Mouse (Mus musculus): ENCODE data around the gene Lrfn3.
A peak's percentile ranks its signal among the peaks of the same experiment; 100 is the strongest.

Lrfn3 gene

DNA sequence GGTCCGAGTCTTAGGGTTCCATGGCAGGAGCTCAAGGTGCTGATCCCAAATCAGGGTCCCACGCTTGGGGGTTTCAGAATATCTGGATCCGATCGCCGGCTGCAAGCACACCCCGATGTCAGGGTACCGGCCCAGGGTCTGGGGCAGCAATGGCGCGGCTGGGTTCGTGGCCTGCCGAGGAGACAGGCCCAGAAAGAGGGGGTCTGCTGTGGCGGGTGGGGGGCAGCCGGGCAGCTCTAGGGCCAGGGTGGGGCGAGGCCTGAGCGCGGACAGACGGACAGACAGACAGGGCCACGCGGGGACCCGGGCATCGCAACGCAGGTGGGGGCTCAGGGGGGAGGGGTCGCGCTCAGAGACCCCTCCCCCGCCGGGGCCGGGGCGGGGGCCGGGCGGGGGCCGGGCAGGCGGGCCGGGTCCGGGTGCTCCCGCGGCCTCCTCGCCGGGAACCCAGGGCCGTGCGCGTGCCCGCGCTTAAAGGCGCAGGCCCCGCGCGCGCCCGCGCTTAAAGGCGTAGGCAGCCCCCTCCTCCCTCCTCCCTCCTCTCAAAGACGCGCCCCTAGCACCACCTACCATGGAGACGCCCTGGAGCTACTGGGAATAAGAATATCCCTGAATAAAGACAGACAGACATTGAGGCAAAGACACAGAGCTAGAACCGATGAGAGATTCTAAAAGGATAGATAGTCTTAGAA, at the start of gene Lrfn3:
Gene Lrfn3, minus strand, starts transcription at position 121 of the 692 bp plus-strand sequence.
- peak in 1 of 2 experiments; percentile 33 for DNase-seq

GRCm38 (mm10) chr7:30411023-30411422, 48.5 kb upstream of the Lrfn3 start:
- DNase-seq: no peak

GRCm38 (mm10) chr7:30409789-30410188, 47.2 kb upstream of the Lrfn3 start:
- DNase-seq: no peak

GRCm38 (mm10) chr7:30408639-30409038, 46.1 kb upstream of the Lrfn3 start:
- no peak for DNase-seq

- DNase-seq: no peak
These were observed 39.8 kb upstream of the Lrfn3 start for GRCm38 (mm10) chr7:30402343-30402742.

GRCm38 (mm10) chr7:30399671-30400070, 37.1 kb upstream of the Lrfn3 start:
- no peak for DNase-seq

DNA sequence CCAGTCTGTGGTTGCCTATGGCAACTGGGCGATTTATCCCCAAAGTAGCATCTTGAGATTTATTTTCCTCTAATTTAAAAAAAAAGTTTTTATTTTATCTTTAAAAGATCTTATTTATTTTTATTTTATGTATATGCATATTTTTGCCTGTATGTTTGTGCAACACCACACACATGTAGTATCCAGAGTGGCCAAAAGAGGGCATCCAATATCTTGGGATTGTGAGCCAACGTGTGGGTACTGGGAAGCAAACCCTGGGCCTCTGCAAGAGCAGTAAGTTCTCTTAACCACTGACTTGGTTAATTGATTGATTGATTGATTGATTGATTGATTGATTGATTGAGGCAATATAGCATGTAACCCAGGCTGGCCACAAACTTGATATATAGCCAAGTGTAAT, 32.3 kb upstream of the Lrfn3 start:
- peak in 1 of 2 experiments; percentile 9 for DNase-seq

DNA sequence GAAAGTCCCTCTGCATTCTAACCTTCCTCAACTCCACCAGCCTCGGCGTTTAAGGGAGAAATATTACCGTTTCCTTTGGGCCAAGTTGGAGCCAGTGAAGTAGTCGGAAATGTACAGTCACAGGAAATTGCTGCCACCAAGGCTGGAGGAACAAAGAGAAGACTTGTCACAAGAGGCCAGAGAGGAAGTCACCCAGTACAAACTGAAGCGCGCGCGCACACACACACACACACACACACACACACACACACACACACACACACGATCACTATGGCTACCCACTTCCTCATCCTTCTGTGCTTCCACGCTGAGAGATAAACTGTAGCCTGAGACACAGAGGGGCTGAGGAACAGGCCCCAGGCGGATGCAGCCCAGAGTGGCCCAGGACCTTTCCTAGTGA, 31.8 kb upstream of the Lrfn3 start:
- DNase-seq: peak; percentile 54 to 62

GRCm38 (mm10) chr7:30393631-30394030, 31.1 kb upstream of the Lrfn3 start:
- DNase-seq: no peak

DNA sequence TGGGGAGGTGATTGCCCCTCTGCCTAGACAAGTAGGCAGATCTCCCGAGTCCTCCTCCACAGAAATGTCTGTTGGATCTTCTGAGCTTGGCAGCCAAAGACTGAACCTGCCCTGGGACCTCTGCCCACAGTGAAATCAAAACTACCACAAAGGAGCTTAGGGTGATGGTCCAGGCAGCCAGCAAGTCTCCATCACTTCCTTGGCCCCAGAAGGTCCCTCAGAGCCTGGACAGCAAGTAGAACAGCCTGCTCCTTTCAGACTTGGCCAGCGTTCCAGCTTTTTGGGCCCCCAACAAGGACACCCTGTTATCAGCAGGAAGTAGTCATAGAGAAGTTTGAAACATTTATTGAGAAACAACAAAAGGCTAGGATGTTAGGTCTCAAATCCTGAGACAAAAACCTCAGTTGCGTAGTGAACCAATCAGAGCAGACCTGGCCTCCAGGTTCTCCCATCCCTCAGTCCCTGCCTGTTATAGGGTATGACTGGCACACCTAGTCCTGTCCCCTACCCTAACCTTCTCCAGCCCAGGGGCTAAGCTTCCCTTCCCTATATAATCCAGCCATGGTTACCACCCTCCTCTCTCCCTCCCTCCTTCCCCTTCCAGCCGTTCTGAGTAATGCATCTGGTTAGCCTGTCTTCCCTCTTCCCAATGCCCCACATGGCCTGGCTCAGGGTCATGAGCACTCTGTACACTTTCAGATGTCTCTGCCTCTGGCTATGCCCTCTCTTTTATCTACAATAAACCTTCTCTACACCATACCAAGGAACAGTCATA, 30.4 kb upstream of the Lrfn3 start:
- DNase-seq: no peak

DNA sequence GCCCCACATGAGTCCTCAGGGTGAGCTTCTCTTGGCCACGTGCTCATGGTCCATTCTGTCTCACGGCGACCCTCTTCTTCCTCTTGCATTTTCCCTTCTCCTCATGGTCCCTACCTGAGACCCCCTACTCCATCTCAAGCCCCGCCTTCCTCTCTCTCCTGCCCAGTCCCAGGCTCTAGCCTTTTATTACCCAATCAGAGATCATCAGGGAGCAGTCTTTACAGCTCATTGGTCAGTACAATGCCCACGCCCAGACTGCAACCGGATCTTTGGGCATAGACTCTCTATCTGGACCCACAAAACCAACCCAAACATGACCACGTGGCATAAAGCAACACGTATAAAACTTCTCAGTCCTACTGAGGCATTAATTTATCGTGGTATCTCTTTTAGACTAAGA, 21.5 kb upstream of the Lrfn3 start:
- DNase-seq: no peak

DNA sequence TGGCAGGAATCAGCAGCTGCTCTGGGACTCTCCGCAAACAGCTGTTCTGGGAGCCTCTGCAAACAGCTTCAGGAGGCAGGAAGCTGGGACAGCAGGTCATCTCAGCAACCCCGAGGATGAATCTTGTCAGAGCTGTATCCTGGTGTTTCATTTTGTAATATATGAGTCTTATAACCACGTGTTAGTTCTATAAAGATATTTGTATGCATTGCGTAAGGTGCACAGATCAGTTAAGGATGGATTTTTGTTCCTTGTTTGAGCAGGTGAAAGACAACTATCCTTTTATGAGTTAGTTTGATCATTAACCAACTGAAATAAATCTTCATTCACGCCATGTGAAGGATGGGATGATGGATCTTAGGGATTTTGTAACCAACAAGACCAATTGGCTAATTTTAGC, 17.5 kb upstream of the Lrfn3 start:
- DNase-seq: no peak

DNA sequence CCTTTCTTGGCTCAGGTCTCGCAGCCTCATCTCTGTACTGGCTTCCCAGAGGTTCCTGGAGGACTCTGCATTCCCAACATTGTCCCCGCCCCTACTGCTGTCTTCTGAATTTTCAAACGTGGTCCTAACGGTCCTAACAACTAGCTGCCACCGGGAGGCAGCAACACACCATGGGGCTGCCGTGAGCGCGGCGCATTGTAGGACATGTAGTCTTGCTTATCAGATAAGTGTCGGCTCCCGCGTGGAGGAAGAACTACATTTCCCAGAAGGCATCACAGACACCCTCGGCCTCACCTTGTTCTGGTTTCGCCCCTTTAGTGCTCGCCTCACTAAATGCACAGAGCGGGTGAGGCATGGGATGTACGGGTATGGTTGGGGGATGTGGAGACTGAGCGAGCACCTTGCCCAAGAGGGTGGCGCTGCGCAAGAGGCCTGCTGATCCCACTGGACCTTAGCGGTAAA, 11.0 kb upstream of the Lrfn3 start:
- peak; percentile 94 to 96 for DNase-seq

DNA sequence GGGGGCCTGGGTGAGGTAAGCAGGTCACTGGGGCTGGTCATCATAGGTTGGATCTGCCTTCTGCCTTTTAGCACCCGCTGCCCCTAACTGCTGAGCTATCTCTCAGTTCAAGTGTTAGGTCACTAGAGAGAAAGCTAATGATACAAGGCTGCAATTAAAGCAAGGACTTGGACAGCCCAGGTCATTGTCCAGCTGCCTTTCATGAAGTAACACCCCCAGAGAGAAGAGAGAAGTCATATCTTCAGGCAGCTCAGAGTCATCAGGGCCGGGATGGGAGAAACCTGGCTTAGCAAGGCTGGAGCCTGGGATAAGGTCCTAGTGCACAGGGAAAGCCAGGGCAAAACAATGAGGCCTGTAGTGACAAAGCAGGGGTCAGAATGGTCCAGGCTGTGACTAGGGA, 4.9 kb upstream of the Lrfn3 start:
- no peak for DNase-seq

GRCm38 (mm10) chr7:30363344-30363738, 769 bp upstream of the Lrfn3 start:
- no peak for DNase-seq

DNA sequence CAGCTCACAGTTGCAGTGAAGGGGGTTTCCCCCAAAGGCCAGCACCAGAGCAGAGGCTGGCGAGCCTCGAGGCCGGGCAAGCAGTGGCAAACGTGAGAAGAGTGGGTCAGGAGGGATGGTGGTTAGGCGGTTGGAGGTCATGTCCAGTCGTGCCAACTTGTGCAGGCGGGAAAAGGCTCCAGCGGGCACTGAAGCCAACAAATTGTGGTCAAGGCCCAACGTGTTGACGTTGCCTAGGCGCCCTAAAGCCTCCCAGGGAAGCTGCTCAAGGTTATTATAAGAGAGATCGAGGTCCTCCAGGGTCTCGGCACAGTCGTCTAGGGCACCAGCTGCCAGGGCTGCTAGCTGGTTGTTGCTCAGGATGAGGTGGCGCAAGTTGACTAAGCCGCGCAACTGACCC, 2.5 kb downstream of the Lrfn3 start:
- DNase-seq: no peak

GRCm38 (mm10) chr7:30359276-30359865, 3.2 kb downstream of the Lrfn3 start:
- DNase-seq: no peak

DNA sequence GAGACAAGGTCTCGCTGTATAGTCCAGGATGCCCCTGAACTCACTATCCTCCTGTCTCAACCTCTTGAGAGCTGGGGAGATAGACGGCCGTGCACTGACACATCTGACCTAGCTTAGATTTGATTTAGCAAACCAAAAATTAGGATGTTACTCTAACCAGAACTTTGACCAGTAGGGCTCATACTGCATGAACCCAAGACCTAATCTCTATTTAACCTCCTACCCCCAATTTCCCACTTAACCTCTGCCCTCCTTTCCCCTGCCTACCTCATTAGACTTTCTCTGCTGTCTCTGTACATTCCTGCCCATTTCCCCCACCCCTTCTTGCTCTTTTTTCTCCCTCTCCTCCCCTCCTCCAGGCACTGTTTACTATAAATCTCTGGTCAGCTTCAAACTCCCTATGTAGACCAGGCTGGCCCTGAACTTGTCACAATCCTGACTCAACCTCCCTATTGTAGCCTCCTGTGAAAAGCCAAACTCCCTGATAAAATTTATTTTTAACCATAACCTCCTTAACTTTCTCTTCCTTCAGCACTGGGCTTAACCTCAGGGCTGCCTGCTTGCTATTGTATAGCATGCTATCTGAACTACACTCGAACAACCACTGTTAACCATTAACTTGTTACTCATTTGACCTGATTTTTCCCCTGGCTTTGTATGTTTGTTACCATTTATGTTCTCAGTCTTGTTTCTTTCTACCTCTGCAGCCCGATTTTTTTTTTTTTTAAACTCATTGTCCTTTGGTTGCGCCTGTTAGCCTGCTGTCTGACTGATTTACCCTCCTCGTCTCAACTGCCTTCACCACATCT, 4.0 kb downstream of the Lrfn3 start:
- DNase-seq: no peak

- DNase-seq: no peak
These were observed 8.5 kb downstream of the Lrfn3 start for GRCm38 (mm10) chr7:30354059-30354458.

DNA sequence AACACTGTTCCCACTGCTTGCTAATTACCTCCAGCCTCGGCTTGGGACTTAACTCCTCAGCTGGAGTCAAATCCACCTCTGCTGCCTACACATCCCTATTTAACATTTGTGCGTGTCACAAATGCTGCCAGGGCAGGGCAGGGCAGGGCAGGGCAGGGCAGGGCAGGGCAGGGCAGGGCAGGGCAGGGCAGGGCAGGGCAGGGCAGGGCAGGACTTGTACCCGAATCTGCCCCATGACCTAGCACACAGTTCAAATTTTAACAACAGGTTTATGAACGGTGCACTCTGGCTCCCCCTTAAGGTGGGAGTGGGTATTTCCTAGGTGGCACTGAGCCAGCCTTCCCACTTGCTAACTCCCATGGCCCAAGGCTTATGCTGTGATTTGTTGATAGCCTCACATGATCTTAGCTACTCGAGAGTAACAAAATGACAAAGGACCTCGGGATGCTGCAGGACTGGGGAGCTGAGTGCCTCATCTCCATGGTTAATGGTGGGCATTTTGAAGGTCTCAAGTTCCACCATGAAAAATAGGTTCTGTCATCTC, 9.2 kb downstream of the Lrfn3 start:
- peak; percentile 52 to 65 for DNase-seq

DNA sequence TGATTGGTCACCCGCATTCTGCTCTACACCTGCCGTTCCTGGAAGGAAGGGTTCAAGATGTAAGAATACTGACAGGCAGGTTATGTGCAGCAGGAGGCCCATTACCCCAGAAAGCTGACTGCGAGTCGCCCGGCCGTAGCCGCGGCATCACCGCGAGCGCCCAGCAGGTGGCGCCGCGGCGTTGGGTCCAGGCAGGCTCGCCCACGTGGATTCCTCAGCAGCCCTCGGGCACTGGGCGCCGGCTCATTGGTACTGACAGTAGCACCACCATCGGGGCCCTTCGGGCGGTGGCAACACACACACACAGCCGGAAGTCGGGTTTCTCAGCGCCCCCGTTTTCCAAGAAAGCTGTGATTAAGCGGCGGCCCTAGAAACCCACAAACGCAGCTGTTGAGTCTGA, 14.7 kb downstream of the Lrfn3 start:
- DNase-seq: peak; percentile 18 to 36

GRCm38 (mm10) chr7:30346635-30347379, 15.8 kb downstream of the Lrfn3 start:
- DNase-seq: peak; percentile 45 to 59
